Mouse (Mus musculus) ES-Bruce4 (cell line): ENCODE results near the gene Ino80.

Experiments used
- CTCF ChIP-seq: IDR thresholded peaks from one replicate; pipeline ENCODE4 v1.8.1; 2011; ENCODE audit warnings: low read depth, low read length
- POLR2A ChIP-seq: IDR thresholded peaks from one replicate; pipeline ENCODE4 v1.8.1; 2011; ENCODE audit warnings: low read length; ENCODE audit not compliant: insufficient read depth

DNA sequence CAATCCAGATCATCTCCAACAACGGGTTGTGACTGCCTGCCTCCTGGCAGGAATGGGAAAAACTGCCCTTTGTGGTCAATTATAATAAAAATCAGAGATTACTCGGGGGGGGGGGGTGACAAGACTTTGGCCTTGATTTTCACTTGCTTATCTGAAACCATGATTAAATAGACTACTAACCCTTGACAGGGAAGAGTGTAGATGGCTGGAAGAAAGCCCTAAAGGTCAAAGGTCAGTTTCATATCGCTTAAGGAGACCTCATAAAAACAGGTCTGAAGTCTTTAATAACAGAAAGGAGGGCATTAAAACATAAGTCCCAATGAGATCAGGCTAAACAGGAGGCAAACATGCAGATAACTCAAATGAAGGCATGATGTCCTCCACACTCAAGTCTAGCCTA, 110.1 kb downstream of the Ino80 start:
- TF ChIP-seq CTCF (no peak), POLR2A (no peak)
